Mouse (Mus musculus) testis, adult 2 months (tissue): ENCODE results near the gene Pygm.

Experiments used
- CTCF ChIP-seq: fragments of 200-500 bp; IDR thresholded peaks from 2 replicates; pipeline ENCODE4 v1.5.1; 2012; ENCODE audit warnings: low read depth, mild to moderate bottlenecking, inconsistent platforms, low read length, moderate library complexity; ENCODE audit not compliant: control insufficient read depth, insufficient read depth, insufficient replicate concordance
- POLR2A ChIP-seq: fragments of 200-500 bp; IDR thresholded peaks from 2 replicates; pipeline ENCODE4 v1.6.1; 2012; ENCODE audit warnings: low read depth, mild to moderate bottlenecking, inconsistent platforms, low read length, moderate library complexity; ENCODE audit not compliant: control insufficient read depth

DNA sequence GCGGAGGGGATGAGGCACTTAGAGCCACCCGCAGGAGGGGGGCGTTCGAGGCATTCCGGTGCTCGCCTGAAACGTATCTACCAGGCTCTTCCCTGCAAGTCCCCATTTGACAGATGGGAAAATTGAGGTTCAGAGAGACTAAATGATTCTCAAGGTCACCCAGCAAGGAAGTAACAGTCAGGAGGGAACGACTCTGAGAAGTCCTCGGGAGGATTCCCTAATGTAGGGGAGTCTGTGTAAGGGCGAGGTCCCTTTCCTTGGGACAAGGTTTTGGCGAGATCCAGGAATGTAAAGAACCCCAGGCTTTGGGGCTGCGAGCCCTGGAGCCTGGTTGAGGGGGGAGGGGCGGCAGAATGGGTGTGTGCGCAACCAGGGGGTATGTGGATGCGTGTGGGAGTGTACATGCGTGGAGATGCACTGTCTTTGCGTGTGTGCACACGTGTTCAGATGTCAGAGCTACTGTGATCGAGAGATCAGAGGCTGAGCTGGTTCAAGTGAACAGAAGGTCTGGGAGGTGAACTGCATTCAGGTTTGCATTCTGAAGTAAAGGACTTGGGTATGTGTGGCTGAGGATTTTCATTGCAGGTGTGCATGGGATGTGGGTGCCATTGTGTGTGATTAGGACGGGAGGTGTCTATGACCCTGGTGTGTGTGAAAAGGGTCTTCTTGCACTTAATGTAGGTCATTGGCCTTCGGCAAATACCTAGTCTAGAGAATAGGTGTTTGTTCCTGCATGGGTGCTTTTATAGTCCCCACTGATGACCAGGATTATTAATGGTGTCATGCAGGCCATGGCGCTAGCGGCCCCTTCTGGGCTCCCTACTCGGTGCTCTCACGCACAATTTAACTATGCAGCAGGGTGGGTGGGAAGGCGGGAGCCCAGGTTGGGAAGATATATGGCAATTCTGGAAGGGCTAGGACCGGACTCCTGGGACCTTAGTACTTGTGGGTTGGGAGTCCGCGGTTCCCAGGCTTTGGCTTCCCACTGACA is 16.2 kb downstream of the Pygm start:
- no peak for TF ChIP-seq CTCF
- no peak for TF ChIP-seq POLR2A
